Mouse (Mus musculus) thymus, adult 18-20 months (tissue): ENCODE results near the gene Tent5c.
A peak's percentile ranks its signal among the peaks of the same experiment; 100 is the strongest.

Experiments used
- DNase-seq, 2 experiments: peaks; one replicate each; pipeline ENCODE4 v3.0.0; 2022; ENCODE audit warnings: mixed read lengths in 2 of 2

Gene Tent5c

DNA sequence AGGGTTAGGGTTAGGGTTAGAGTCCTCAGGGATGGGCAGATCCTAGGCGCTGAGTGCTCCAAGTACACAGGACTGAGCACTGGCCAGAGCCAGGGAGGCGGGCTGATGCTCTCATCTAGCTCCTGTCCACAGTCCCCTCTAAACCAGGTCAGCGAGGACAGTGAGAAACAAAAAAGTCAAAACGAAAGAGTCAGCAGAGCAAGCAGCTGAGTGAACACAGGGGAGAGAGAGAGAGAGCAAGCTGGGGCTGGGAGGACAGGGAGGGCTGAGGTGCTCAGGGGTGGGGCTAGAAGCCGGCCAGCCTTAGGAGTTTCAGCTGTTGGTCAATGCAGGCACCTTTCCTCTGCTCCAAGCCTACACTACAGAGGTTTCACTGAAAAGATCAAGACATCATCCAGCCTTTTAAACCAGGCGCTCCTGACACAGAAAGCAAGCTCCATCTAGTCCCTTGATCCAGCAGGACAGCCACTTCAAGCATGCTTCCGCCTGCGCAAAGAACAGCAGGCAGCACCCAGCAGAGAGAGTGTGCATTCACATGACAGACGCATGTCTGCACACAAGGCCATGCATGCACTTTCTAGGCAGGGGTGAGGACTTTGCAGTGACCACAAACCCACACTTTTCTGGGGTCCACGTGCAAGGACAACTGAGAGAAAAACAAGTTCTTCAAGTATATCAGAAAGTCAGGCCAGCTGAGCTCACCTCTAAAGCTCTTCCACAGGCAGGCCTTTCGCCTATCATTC, 3.6 kb downstream of the Tent5c start:
- no peak for DNase-seq

DNA sequence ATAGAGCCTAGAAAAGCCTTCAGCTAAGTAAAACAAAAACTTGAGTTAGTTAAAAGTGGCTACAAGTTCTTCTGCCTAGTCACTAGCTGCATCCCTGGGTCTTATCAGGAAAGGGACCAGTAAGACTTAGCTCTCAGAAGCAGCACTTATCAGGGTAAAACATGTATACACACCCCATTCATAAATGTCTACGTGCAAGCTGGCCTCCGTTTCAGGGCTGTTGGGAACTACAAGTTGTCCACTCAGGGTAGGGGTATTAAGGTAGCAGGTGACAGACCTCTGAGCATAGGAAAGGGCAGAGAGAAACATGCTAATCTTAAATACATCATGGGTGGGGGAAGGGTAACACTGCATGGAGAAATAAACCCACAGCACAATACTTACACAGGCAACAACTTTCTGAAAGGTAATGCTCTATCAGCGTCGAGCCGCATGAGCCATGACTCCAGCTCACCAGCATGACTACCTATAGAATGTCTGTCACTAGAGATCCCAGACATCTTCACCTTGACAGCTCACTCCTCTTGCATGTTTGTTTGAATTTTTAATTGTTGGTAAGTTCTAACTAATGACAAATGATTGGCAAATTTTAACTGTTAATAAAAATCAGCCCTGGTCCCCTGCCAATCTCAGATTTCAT, 6.0 kb downstream of the Tent5c start:
- no peak for DNase-seq

DNA sequence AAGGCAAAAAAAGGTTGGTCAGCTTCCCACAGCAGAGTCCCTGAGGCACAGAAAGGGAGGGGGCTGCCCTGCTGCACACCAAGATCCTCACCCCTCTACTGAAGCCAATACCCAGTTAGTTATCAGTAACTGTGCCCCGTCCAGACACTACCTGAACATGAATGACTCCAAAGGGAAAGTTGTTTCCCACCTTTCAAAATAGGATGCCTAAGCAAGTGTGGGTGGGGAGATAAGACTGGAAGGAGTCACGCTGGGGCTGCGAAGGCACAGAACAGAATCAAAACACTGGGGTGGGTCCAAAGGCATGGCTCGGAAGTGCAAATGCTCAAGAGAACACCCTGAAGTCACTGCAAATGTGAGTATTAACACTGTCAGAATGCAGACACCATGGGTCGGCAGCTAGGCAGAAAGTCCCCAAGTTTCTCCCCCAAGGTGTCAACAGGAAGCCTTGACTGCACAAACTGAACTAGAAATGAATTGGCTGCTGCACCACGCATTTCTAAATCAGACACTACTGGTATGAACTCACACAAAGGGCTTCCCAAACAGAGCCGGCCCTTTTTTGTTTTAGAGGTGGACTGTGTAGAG, 6.7 kb downstream of the Tent5c start:
- DNase-seq: no peak

DNA sequence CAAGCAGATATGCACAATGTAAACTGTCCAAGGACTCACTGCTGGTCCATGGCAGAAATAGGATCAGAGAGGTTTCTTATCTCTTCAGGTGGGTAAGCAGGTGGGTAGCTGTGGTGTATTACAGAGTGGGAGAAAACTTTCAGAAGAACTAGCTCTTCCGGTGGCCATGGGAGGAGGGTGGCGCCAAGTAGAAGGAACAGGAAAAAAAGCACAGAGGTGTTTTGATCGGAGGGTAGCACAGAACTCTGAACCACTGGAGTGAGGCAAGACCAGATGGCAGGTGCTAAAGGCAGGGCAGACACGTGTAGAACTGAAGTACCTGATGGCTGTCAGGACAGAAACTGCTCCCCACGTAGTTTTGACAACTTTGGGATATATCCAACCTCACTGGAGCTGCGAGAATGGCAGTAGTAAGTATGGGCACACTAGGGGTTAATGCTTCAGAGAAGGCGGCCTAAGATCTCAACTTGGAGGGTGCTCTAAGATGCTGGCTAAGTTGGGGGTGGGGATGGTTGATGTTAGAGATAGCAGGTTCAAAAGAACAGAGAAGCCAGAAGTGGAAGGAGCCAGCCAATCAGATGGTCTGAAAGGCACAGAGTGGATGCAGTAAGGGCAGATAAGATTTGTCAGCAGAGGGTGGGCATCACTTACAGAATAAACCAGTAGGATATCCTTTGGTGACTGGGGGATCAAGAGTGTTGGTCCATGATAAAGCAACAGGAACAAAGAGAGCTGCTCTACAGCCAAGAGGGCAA, 8.7 kb downstream of the Tent5c start:
- peak in 1 of 2 experiments; percentile 43 for DNase-seq

DNA sequence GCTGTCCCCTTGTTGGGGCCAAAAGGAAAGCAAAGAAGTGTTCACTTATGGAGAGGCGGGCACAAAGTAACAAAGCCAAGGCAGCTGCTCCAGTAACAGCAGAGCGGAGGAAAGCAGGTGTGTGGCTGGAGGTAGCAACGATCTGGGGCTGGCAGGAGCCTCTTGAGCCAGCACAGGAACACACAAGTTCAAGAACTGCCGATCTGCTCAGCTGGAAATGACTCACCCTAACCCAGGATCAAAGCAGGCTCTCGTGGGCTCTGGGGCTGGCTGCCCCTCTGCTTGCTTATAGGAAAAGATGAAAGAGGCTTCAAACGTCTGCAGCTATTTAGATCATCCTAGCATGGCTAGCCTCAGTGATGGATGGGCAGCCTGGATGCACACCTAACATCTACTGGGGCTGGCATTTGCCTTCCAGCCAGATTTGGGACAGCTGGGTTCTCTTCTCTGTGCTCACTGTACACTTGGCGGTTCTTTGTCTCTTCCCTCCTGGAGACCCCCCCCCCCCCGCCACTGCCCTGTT, 14.1 kb downstream of the Tent5c start:
- no peak for DNase-seq

DNA sequence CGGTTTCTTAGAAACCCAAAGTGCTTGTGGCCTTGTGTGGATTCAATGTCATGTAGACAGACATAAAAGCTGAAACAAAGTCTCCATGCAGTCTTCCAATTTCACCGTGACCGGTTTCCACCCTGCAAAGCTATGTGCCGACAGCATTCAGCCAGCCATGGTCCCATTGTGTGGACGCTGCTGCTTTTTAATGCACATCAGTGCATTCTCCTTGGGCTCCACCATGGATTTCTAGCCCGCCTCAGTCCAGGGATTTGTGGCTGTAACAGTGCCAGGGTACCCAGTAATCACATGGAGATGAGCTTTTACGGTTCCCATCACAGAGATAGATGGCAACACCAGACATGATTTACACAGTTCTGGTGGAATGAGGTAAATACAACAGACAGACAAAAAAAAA, 14.6 kb downstream of the Tent5c start:
- no peak for DNase-seq

DNA sequence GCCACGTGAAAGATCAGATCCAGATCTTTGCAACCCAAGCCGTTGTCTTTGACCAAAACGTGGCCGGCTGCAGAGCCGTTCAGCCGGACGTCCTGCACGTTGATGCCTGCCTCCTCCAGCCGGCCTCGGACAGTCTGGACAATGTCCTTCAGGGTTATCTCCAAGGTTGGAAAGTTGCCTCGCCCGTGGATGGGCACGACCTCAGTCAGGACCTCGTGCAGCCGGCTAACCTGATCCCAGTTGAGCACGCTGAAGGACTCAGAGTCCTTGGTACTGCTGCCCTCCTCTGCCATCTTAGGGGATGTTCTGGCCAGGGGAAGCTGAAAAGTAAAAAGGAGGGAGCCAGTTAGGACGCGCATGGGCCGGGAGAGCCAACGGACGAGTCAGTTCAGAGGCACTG, 16.0 kb downstream of the Tent5c start:
- no peak for DNase-seq

DNA sequence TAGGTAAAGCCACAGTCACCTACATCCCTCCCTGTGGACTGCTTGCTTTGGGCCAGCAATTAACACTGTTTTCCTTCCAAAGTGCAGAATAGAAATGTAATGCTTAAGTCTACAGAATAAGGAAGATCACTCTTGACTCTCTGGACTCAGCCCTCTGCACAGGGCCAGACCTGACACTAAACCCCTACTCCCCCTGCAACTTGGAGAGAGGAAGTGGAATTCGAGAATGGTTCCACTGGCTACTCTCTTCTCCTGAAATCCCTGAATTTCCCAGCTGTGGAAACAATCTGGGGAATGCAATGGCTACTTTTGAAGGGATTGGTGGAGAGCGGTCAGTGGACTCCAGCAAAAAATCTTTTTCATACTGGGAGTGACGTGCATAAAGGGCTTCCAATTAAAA, 18.2 kb downstream of the Tent5c start:
- no peak for DNase-seq

DNA sequence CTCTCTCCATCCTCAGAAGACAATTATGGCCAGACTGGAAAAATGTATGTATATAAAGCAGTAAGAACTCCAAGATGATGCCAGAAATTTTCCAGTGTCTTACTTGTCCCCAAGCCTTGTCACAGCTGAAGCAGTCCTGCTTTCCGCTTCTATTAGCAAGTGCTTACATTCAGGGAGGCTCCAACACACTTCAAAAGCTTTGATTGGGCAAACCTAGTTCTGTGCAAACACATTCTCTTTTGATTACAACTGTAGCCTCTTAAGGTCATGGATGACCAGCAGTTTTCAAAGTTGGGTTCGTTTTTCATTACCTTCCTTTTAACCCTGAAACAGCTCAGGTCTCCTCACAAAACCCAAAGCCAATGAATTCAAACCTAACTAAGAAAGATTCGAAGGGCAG, 19.0 kb downstream of the Tent5c start:
- no peak for DNase-seq

DNA sequence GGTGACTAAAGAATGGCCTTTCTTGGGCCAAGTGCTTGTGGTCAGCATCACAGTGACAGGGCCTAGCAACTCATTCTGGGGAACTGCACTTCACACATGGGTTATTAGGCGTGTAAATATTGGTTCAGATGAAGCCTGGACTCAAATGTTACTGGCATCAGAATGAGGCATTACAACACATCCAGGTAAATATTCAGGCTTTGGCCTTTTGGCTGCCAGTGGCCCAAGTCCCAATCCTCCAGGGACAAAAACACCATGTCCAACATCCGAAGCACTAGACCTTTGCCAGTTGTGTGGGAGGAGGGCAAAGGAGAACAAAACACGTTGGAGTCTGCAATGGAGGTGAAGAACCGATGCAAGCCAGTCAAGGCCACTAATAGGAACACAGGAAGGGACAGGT, 22.6 kb downstream of the Tent5c start:
- no peak for DNase-seq

DNA sequence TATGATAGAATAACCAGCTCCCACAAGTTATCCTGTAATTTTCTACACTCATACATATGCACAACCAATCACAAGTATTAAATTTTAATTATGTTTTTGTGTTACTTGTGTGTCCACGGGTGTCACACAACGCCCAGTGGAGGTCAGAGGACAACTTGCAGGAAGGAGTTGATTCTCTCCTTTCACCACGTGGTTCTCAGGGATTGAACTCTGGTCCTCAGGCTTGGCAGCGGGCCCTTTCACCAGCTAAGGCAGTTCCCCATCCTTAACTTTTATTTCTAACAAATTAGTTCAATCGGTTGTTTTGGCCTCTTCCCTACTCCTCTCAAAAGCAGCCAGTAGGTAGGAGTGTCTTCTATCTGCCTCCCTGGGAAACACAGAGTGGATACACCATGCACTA, 24.5 kb downstream of the Tent5c start:
- no peak for DNase-seq

DNA sequence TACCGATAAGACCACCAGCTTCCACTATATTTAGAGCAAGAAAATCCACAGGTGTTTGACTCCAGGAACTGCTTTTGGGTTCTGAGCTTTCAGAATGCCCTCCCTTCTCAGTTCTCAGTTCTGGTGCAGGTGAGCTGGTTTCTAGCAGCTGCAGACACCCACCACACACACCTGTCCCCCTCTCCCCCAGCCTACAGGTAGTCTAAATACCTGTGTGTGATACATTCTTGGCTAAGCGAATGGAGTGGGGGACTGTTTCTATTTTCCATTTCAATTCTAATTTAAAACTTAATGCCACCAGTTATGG, 25.2 kb downstream of the Tent5c start:
- DNase-seq: no peak

DNA sequence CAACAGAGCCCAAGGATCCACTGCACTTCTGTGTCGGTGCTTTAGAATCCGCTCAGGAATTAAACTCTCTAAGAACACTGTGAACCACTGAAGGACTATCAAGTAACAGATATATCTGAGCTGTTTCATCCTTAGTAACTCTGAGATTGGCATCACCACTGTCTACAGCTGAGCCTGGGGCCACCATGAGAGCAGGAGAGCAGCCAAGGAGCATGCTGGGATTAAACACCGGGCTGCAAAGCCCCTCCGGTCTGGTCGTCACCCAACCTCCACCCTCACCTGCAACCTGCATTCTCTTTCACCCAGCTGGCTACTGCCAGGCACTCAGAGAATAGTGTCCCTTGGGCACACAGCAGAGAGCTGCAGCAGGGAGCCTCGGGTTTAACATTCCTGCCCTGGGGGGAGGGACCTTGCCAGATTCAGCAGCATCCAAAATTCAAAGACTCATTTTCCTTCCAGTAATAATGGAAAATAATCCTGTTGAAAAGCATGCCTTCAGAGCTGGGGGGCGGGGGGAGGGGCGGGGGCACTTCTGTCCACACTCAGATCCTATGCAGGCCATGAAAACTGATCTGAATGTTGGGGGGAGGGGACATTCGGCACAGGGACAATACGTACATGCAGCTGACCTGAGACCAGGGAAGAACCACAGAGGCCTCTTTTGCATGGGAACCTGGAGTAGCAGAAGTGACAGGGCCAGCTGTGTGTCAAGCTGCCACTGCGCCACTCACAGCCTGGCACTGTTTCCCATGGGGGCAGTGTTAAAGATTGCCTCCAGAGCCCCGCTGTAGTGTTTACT, 25.8 kb downstream of the Tent5c start:
- DNase-seq: no peak

DNA sequence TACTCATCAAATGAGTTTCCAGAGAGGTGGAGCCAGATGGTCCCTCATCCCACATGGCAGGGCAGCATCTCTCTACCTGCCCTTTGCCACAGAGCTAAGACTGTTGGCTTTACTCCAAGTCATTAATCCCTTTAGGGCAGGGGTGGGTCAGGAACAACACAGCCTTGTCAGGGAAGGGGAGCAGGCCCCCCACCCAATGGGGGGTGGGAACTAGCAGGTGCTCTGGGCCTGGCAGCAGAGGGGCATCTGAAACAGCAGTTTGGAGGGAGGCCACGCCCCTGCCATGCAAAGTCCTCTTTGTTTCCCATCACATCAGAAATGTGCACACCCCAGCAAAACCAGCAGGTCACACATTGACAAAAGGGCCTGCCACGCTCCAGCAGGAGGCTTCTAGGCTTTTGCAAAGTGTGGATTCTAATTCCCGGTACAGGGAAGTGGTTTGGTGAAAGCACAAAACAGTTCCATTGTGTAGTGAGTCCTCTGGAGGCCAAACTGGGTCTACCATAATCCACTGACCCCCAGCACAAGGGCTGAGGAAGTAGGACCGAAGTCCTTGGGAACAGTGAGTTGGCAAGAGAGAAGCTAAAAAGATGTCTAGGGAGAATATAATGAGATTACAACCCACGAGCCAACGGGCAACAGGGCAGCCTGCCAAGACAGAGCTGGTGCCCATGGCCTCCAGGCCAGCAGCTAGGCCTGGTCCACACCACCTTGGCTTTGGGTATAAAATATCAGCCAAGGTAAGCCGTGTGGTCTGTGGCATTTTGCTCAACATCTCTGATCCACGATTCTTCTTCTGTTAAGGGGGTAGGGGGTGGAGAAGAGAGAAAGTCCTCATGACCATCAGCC, 26.7 kb downstream of the Tent5c start:
- no peak for DNase-seq

DNA sequence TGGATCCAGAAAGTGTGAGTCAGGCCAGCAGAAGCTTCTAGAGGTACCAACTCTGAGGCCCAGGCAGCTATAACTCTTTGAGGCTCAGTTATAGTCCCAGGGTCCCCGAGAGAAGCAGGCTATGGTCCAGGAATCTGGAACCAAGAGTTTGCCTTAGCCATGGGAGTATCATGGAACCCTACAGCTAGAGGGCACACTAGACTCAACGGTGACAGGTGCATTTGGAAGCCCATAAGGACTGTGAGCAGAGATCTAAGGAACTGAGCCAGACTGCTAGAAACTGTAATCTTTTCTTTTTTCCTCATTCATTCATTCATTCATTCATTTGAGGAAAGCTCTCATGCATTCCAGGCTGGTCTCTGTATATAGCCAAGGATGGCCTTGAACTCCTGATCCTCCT, 28.6 kb downstream of the Tent5c start:
- no peak for DNase-seq

DNA sequence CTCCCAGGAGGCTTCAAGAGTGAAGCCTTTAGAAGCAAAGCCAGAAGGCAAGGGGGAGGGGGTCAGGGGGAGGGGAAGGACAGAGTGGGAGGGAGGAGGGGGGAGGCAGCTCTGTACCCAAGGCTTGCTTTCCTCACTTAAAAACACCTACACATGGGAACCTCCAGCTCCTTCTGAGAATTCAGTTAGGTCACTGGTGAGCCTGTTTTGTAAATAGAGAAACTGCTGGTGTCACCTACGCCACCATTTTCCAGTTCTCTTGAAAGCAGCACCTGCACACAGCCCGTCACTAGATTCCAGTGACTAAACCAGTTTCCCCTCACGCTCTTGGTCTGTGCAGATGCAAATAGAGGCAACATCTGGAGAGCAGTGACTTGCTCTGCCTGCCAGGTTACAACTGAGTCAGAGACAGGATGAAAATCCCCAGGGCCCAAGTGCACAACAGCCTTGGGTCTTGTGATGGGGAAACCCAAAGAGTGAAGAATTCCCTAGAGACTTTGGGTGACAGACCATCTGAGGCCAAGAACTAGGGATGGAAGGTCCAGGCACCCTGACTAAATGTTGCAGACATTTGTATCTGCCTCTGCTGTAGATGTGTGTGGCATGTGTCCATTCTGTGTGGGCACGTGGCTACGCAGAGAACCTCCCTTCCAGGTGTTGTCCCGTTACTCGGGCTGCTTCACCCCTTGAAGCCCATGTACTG, 45.2 kb downstream of the Tent5c start:
- DNase-seq: no peak

DNA sequence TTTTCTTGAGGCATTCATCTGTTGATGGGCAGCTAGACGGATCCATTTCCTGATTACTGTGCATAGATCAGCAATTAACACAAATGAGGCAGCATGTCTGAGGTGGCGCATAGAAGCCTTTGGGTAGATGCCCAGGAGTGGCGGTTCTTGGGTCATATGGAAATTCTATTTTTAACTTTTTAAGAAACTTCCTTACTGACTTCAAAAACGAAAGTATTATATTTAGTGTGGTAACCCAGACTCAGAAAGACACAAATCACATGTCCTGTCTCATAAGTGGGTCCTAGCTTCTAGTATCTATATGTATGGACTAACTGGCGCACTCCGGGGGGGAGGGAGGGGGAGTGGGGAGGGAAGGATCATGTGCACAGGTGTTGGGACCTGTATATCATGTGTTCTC, 46.6 kb downstream of the Tent5c start:
- no peak for DNase-seq

DNA sequence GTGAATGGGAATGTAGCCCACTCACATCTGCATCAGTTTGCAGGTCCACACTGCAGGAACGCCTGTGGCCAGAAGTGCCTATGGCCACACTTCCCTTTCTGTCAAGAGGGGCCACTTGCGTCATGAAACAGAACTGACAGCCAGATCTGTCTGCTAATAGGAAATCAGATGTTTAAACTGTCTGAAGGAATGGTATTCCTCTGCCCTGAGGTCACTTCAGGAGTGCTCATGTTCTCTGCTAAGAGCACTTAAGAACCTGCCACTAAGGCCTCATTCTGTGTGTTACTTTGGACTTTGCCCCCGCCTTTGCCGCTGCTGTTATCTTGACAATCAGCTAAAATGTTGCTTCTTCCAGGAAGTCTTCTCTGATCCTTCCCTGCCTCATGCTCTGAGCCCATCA, 48.4 kb downstream of the Tent5c start:
- no peak for DNase-seq

DNA sequence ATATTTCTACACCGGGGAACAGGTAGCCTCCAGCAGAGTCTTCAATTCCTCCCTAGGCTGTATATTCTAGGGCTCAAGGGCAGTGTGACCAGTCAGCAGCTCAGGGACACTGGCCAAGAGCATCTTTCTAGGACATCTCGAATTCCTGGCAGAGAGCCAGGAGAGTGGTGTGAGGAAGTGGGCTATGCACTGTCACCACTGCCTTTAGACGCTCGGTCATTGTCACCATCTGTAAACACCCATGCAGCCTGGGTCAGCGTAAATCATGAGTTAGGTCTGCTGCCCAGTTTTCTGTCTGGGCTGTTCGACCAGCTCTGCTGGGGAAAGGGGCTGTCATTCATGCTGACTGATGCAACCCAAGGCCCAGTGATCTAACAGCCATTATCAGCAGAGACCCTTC, 49.1 kb downstream of the Tent5c start:
- no peak for DNase-seq

DNA sequence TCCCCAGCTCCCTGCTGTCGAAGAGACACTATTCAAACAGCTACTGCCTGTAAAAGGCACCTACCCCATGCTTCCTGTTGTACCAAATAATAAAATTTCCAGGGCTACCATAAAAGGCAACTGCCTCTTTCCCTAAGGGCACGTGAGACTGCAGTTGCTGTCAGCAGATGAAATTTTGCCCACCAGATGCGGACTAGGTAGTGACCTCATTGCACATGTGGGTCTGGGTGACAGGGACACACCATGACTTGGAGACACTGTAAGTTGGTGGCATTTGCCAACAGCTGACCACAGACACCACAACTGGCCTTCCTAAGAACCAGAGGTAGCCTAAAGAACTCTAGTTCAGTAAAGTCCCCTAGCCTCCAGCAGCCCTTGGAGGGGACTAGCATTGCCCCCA, 50.0 kb downstream of the Tent5c start:
- no peak for DNase-seq

DNA sequence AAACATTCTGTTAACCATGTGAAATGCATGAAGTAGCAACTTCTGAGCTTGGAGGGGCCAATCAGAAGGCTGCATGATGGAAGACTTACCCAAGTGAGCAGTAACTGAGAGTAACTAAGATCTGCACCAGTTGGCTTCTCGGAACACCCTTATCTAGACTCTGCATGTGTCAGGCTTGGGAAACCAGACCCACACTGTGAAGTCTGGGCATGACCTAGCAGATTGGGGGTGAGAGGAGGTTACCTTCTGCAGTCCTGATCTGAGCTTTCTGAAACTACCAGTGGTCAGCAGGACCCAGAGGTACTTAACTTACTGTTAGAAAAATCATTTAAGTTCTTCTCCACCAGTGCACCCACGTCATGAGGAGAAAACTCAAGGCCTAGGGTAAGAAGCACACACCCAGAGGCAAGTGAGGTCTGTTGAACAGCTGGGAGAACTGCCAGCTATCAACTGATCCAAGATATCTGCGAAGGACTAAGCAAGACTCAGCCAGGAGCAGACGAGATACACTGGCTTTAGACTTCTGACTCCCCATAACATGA, 50.6 kb downstream of the Tent5c start:
- DNase-seq: no peak
